Mouse (Mus musculus) liver, embryonic 14.5 days (tissue): ENCODE measurements at regions not wholly inside any gene's neighbourhood (a gene's known extent, or its start where the extent isn't known, plus 50 kb on each side); places are given as distances from the start of the nearest gene placed in this dataset.

Source experiments
- ATAC-seq: fragments of 200-750 bp; cut with Nextera tagmentation; 2 replicates; pipeline ENCODE4 v1.8.0; 2017; ENCODE audit warnings: moderate number of reproducible peaks, mild to moderate bottlenecking, moderate library complexity; ENCODE audit not compliant: insufficient read depth
- DNase-seq, 3 experiments: peaks; one replicate each; pipeline ENCODE4 v3.0.0-alpha.2; 2012 to 2013; ENCODE audit warnings: low read depth in 3 of 3, low spot score in 3 of 3
- H3K27ac ChIP-seq: fragments of 300-500 bp; sonication (generic); 2 replicates; pipeline ENCODE4 v1.5.1; 2014; ENCODE audit warnings: moderate library complexity, mild to moderate bottlenecking, control low read depth, inconsistent platforms
- H3K27me3 ChIP-seq: fragments of 300-500 bp; sonication (generic); 2 replicates; pipeline ENCODE4 v1.6.1; 2014; ENCODE audit warnings: mild to moderate bottlenecking, low read length, moderate library complexity; ENCODE audit not compliant: control insufficient read depth, insufficient read depth
- H3K36me3 ChIP-seq: fragments of 300-500 bp; sonication (generic); replicated peaks from 2 replicates; pipeline ENCODE4 v1.6.1; 2014; ENCODE audit warnings: low read depth; ENCODE audit not compliant: control insufficient read depth, insufficient read depth
- H3K4me1 ChIP-seq, 2 experiments: fragments of 200-500 bp in 1 of 2; fragments of 300-500 bp in 1 of 2; sonication (generic) in 1 of 2; replicated peaks; 2 replicates each; pipeline ENCODE4 v1.6.1; 2012 to 2014; ENCODE audit warnings: antibody characterized with exemption in 1 of 2, inconsistent platforms in 1 of 2, low read length in 1 of 2; ENCODE audit not compliant: control insufficient read depth in 2 of 2, insufficient read depth in 2 of 2
- H3K4me2 ChIP-seq: fragments of 300-500 bp; sonication (generic); 2 replicates; pipeline ENCODE4 v1.6.1; 2014; ENCODE audit warnings: low read depth, mild to moderate bottlenecking, control low read depth, moderate library complexity
- H3K4me3 ChIP-seq, 2 experiments: fragments of 200-500 bp in 1 of 2; fragments of 300-500 bp in 1 of 2; sonication (generic) in 1 of 2; 2 replicates each; pipeline ENCODE4 v1.5.1; 2012 to 2014; ENCODE audit warnings: low read depth in 2 of 2, low read length in 2 of 2, mild to moderate bottlenecking in 2 of 2, control low read depth in 1 of 2, inconsistent platforms in 1 of 2, moderate library complexity in 1 of 2; ENCODE audit not compliant: insufficient read depth in 1 of 2
- H3K9ac ChIP-seq: fragments of 300-500 bp; sonication (generic); replicated peaks from 2 replicates; pipeline ENCODE4 v1.6.1; 2014; ENCODE audit warnings: mild to moderate bottlenecking, control low read depth, moderate library complexity
- H3K9me3 ChIP-seq: fragments of 300-500 bp; sonication (generic); 2 replicates; pipeline ENCODE4 v1.6.1; 2016; ENCODE audit warnings: low read length, mixed read lengths; ENCODE audit not compliant: control insufficient read depth
- CTCF ChIP-seq: IDR thresholded peaks from 2 replicates; pipeline ENCODE4 v1.5.1; 2016; ENCODE audit warnings: antibody characterized with exemption, low read depth, control low read depth
- EP300 ChIP-seq: IDR thresholded peaks from 2 replicates; pipeline ENCODE4 v1.6.1; 2016; ENCODE audit warnings: antibody characterized with exemption, low read depth
- WGBS: fragments of 180-500 bp; shearing (Covaris S2); extraction: QIAGEN DNeasy Blood & Tissue Kit; methylation state at CpG from one replicate; pipeline ENCODE4 v1.1.7; 2014; ENCODE audit not compliant: insufficient replicate concordance; 5-methylcytosine and 5-hydroxymethylcytosine counted together

- Histone ChIP-seq H3K36me3 (no peaks in the 10 kb centered on the region), H3K27me3 (no peaks in the 10 kb centered on the region), H3K27ac (no peak overlapping the region), H3K4me1 (no peaks in the 10 kb centered on the region), H3K4me3 (no peak overlapping the region), H3K9ac (no peak overlapping the region), H3K4me2 (no peak overlapping the region), H3K9me3 (no peaks in the 10 kb centered on the region)
- ATAC-seq (no peak), DNase-seq (no peak)
- WGBS = 76% methylated on average over 7 of the region's 7 CpGs
- TF ChIP-seq EP300 (no peak), CTCF (no peak)
Observed at GRCm38 (mm10) chr6:117550930-117551329, 290.1 kb upstream of the Zfp637 start.

DNA sequence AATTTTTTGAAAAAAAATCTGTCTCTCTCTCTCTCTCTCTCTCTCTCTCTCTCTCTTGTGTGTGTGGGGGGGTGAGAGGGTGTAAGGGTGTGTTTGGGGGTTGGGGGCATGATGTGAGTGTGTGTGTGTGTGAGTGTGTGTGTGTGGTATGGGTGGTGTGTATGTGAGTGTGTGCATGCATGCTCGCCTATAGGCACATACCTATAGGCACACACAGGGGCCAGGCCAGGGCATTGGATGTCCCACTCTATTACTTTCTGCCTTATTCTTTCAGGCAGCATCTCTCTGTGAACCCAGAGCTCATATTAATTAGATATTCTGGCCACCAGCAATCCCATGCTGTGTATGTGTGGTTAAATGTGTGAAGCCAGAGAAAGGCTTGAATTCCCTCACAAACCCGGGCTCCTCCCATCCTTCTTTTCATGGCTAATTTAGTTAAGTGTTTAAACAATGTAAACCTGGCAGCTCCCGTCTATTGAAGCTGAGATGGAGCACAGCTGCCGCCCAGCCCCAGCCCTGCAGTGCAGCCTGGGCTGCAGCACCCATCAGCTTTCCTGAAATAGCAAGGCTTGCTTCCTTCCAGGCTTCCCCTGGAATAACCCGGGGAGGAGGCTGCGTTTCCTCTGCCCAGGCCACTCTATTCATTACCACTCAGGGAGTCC, 288.8 kb upstream of the Zfp637 start:
- DNase-seq = no peak
- no peak overlapping the region for H3K27ac ChIP-seq
- no peaks in the 10 kb centered on the region for H3K27me3 ChIP-seq
- no peak overlapping the region for H3K4me2 ChIP-seq
- no peak for TF ChIP-seq CTCF
- TF ChIP-seq EP300 = no peak
- no peak overlapping the region for H3K9ac ChIP-seq
- no peak for ATAC-seq
- H3K4me3 ChIP-seq = no peak overlapping the region
- no peaks in the 10 kb centered on the region for H3K9me3 ChIP-seq
- H3K36me3 ChIP-seq = no peaks in the 10 kb centered on the region
- no peaks in the 10 kb centered on the region for H3K4me1 ChIP-seq
- 20% methylated on average over 6 of the region's 6 CpGs for WGBS

- Histone ChIP-seq H3K4me1 (no peaks in the 10 kb centered on the region; a peak in 2 of 4 replicates), H3K4me3 (no peak overlapping the region), H3K4me2 (no peak overlapping the region), H3K36me3 (no peaks in the 10 kb centered on the region), H3K9ac (no peak overlapping the region), H3K9me3 (no peaks in the 10 kb centered on the region), H3K27me3 (no peaks in the 10 kb centered on the region), H3K27ac (no peak overlapping the region)
- ATAC-seq (no peak), DNase-seq (no peak)
- TF ChIP-seq CTCF = no peak
- TF ChIP-seq EP300 = no peak
- WGBS = 73% methylated on average over 6 of the region's 6 CpGs
Observed at GRCm38 (mm10) chr6:117563159-117563558, 277.8 kb upstream of the Zfp637 start.

DNA sequence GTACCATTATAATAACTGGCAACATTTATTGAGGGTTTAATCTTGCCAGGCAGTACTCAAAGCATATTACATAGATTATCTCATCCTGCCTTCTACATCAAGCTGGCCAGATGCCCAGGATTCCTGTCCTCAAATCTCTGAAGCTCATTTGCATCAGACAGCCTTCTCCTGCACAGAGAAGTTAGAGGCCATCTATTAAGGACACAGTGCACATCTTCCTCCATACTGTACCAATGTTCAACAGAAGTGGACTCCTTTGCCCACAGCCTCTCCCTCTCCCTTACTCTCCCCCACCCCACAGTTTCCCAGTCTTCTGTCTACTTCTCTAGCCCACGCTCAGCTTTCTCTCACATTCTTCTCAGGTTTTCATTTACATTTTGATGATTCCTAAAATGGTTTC, 277.3 kb upstream of the Zfp637 start:
- no peaks in the 10 kb centered on the region for H3K27me3 ChIP-seq
- WGBS = 63% methylated on average over 1 of the region's 1 CpGs
- no peak overlapping the region for H3K9ac ChIP-seq
- no peaks in the 10 kb centered on the region for H3K36me3 ChIP-seq
- TF ChIP-seq CTCF = no peak
- no peaks in the 10 kb centered on the region for H3K9me3 ChIP-seq
- no peak for ATAC-seq
- no peak overlapping the region for H3K4me2 ChIP-seq
- H3K4me3 ChIP-seq = no peak overlapping the region
- no peaks in the 10 kb centered on the region; a peak in 2 of 4 replicates for H3K4me1 ChIP-seq
- H3K27ac ChIP-seq = no peak overlapping the region
- DNase-seq = no peak

DNA sequence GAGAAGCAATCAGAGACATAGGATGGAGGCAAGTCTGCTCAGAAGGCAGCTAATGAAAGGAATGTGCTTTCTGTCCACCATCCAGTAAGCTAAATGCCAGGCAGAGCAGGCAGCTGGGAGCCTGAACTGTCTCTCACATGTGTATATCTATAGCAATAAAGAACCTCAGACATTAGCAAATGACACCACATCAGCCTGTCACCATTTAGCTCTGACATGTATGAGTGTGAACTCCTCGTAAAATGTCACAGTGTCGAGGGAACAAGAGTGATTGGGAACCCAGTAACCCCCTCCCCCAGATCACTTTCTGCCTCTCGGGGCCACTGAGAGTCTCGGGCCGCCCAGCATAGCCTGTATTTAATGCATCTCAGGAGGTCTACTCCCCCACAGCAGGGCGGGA, 274.2 kb upstream of the Zfp637 start:
- peaks cover 0 to 5% of the 10 kb centered on the region in 2 experiments; a peak in 2 of 4 replicates for H3K4me1 ChIP-seq
- H3K36me3 ChIP-seq = no peaks in the 10 kb centered on the region
- WGBS = 64% methylated on average over 6 of the region's 6 CpGs
- H3K4me2 ChIP-seq = no peak overlapping the region
- H3K4me3 ChIP-seq = no peak overlapping the region
- no peak overlapping the region for H3K27ac ChIP-seq
- no peak for ATAC-seq
- TF ChIP-seq EP300 (no peak), CTCF (no peak)
- H3K27me3 ChIP-seq = no peaks in the 10 kb centered on the region
- no peak overlapping the region for H3K9ac ChIP-seq
- H3K9me3 ChIP-seq = no peaks in the 10 kb centered on the region
- DNase-seq = no peak
